Mouse (Mus musculus) heart, embryonic 13.5 days (tissue): ENCODE measurements around the gene Samd15. TPM values are rescaled to one million over a fixed set of nuclear protein-coding genes. Genes with fewer than 3 reads are reported as not detected.
"Not testable (repeated sequence)": the region's sequence is repeated elsewhere in the genome, so short reads cannot be mapped to it uniquely, and the experiment has no call there.

ENCODE experiments used
- ATAC-seq: fragments of 200-750 bp; cut with Nextera tagmentation; 2 replicates; pipeline ENCODE4 v1.8.0; 2017; ENCODE audit warnings: moderate TSS enrichment; ENCODE audit not compliant: insufficient number of reproducible peaks, low FRiP score, low TSS enrichment; ENCODE audit errors: extremely low read depth
- H3K27ac ChIP-seq: fragments of 300-500 bp; sonication (generic); replicated peaks from 2 replicates; pipeline ENCODE4 v1.5.1; 2015; ENCODE audit warnings: moderate library complexity, mild to moderate bottlenecking, inconsistent platforms
- H3K27me3 ChIP-seq: fragments of 300-500 bp; sonication (generic); replicated peaks from 2 replicates; pipeline ENCODE4 v1.6.1; 2015; ENCODE audit warnings: mild to moderate bottlenecking, inconsistent platforms
- H3K36me3 ChIP-seq: fragments of 300-500 bp; sonication (generic); 2 replicates; pipeline ENCODE4 v1.6.1; 2015; ENCODE audit warnings: mild to moderate bottlenecking, inconsistent platforms
- H3K4me1 ChIP-seq: fragments of 300-500 bp; sonication (generic); 2 replicates; pipeline ENCODE4 v1.6.1; 2015; ENCODE audit warnings: inconsistent platforms
- H3K4me2 ChIP-seq: fragments of 300-500 bp; sonication (generic); 2 replicates; pipeline ENCODE4 v1.6.1; 2015; ENCODE audit warnings: inconsistent platforms, mild to moderate bottlenecking, moderate library complexity
- H3K4me3 ChIP-seq: fragments of 300-500 bp; sonication (generic); 2 replicates; pipeline ENCODE4 v1.5.1; 2015; ENCODE audit warnings: moderate library complexity, mild to moderate bottlenecking, inconsistent platforms
- H3K9ac ChIP-seq: fragments of 300-500 bp; sonication (generic); 2 replicates; pipeline ENCODE4 v1.6.1; 2015; ENCODE audit warnings: inconsistent platforms, mild to moderate bottlenecking, moderate library complexity
- H3K9me3 ChIP-seq: fragments of 300-500 bp; sonication (generic); 2 replicates; pipeline ENCODE4 v1.6.1; 2016; ENCODE audit warnings: inconsistent platforms
- WGBS: fragments of 180-500 bp; shearing (Covaris S2); methylation state at CpG from one replicate; pipeline ENCODE4 v1.1.7; 2015; ENCODE audit warnings: mixed read lengths; 5-methylcytosine and 5-hydroxymethylcytosine counted together
- polyA plus RNA-seq: library from polyadenylated mRNA; unstranded; fragments of >200 nt; fragmentation: Nextera tagmentation; extraction: Ambion mirVana; gene quantifications from 2 replicates; pipeline ENCODE4 v1.2.1, GENCODE M21; 2015

Gene Samd15
- polyA plus RNA-seq, 1 experiment from 2014 or later, result 0.59 TPM

DNA sequence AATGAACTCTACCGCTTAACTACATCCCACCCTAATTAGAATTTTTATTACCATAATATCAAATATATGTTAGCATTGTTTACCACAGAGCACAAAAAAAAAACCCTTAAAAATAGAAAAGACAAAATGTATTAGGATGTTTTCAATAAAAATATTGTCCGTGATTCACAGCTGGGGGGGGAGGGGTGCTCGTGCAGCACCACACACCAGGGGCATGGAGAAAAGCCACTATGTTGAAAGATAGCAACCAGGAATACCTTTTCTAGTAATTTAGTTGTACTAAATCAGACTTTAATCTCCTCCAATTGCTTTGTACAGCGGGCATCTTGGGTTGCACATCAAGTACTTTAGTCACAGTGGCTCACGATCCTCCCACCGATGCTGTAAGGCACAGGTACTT lies 731 bp upstream of the Samd15 start:
- 63% methylated on average over 6 of the region's 6 CpGs for WGBS
- Histone ChIP-seq H3K4me1 (peaks cover 10% of the 10 kb centered on the region), H3K36me3 (no peaks in the 10 kb centered on the region), H3K27me3 (0 out of 2 replicates have a peak, but pooled peaks cover 4% of the 10 kb centered on the region), H3K9me3 (no peaks in the 10 kb centered on the region), H3K9ac (peak overlapping the region; percentile 96), H3K4me2 (peak overlapping the region; percentile 92), H3K27ac (no peak overlapping the region), H3K4me3 (peak overlapping the region; percentile 93)
- ATAC-seq, result no peak

DNA sequence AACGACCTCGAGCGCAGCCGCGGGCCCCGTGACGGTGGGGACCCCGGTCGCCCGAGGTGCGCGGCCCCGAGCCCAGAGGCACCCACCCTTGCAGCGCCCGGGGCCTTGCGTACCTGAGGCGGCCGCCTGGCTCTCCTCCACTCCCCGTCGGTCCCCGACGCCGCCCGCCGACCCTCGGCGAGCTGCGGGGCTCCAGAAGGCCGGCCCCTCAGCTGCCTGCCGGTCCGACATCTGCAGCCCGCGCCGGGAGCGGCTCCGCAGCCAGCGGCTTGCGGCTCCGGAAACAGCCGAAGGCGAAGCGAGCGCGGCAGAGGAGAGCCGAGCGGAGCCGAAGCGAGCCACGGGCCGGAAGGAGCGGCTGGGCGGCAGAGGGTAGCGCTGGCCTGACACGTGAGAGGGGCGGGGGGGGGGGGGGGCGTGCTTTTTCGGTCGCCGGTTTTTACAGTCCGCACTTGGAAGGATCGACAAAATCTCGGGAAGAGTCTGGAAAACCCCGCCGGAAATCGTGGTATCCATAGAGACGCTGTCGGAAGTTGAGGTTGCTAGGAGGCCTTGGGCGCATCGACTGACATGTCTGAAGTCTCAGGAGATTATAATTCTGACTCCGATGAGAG lies 557 bp downstream of the Samd15 start, which contains the start of gene Tmed8:
Gene Tmed8 (minus strand): TSS at position 482 of the 614 bp plus-strand sequence.
- Histone ChIP-seq H3K9ac (peak within 1 kb of the TSS; percentile 96), H3K4me1 (peaks cover 10% of the 10 kb centered on the region), H3K9me3 (no peaks in the 10 kb centered on the region), H3K4me2 (peak within 1 kb of the TSS; percentile 92), H3K27me3 (0 out of 2 replicates have a peak, but pooled peaks cover 4% of the 10 kb centered on the region), H3K27ac (peak within 1 kb of the TSS; percentile 59; the same call in 1 of the 2 replicates), H3K4me3 (peak within 1 kb of the TSS; percentile 93), H3K36me3 (no peaks in the 10 kb centered on the region)
- ATAC-seq, result peak; percentile 70
- WGBS, result under 1% methylated on average over 63 of the region's 70 CpGs

DNA sequence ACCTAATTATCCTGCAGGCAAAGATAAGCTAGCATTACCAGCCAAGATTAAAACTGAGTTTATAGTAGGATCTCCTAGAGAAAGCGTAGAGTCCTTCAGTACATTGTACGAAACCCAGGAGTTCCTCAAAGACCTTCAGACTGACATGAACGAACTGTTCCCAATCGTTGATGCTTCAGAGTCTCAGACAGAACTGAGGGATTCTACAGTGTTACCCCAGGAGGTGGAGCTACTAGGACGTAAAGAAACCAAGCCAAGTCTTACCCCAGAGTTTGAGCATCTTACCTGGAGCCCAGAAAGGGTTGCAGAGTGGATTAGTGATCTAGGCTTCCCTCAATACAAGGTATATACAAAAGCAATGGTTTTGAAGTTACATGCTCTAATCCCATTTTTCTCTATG lies 2.2 kb downstream of the Samd15 start:
- 58% methylated on average over 5 of the region's 5 CpGs for WGBS
- peaks cover 10% of the 10 kb centered on the region for H3K4me1 ChIP-seq

DNA sequence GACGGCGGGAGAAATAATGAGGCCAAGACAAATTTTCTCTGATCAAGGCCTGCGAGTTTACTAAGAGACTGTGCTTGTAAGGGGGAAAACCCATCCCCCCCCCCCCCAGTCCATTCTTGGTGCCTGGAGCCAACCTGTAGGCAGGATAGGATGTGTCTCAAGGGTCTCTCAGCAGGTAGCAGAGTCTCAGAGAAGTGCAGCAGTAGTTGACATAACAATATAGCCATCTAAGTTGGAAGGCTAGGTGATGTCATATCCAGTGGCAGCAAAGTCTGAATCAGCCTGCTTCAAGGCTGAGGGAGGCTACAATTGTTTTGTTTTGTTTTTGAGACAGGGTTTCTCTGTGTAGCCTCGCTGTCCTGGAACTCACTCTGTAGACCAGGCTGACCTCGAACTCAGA lies 6.3 kb downstream of the Samd15 start:
- H3K9me3 ChIP-seq, H3K4me3 ChIP-seq, H3K4me2 ChIP-seq, H3K27me3 ChIP-seq, H3K4me1 ChIP-seq, ATAC-seq, H3K36me3 ChIP-seq, H3K9ac ChIP-seq, H3K27ac ChIP-seq: not testable (repeated sequence)
- 86% methylated on average over 5 of the region's 5 CpGs for WGBS

More for the DNA sequence above, 2.2 kb downstream of the Samd15 start:
- H3K27me3 ChIP-seq, result 0 out of 2 replicates have a peak, but pooled peaks cover 4% of the 10 kb centered on the region
- H3K27ac ChIP-seq, result no peak overlapping the region
- no peak overlapping the region for H3K9ac ChIP-seq
- no peak for ATAC-seq
- H3K4me3 ChIP-seq, result no peak overlapping the region
- H3K9me3 ChIP-seq, result no peaks in the 10 kb centered on the region
- no peaks in the 10 kb centered on the region for H3K36me3 ChIP-seq
- no peak overlapping the region for H3K4me2 ChIP-seq

DNA sequence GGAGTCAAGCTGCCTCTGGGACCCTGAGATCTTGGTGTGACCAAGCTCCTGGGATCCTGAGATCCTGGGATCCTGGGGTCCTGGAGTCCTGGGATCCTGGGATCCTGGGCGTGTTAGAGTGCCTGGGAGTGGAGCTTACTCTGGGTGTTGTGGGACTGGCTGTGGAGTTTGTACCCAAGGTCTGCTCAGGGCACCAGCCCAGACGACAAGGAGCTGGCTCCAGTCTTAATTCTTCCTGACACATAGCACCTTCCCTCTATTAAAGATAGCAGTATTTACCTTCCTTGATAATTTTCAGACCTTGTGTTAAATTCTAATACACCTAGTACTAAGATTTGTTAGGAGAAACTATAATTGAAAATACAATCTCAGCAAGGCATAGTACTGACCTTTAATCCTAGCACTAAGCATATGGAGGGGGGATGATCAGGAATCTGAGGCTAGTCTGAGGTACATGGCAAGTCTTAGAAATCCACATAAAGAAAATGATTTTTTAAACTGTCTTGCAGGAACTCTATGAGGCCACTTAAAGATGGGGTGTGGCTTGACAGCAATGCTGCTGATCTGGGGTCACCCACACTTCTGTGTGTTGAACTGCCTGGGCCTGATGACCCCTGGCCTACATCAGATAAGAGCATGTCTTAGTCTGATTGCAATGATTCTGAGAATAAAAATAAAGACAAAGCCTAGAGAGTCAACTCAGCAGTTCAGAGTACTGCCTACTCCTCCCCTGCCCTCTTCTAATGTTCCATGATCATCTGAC lies 13.5 kb downstream of the Samd15 start:
- ATAC-seq, result no peak
- no peak overlapping the region for H3K9ac ChIP-seq
- no peak overlapping the region for H3K4me3 ChIP-seq
- no peaks in the 10 kb centered on the region for H3K27me3 ChIP-seq
- no peak overlapping the region for H3K27ac ChIP-seq
- H3K4me1 ChIP-seq, result no peaks in the 10 kb centered on the region
- no peaks in the 10 kb centered on the region for H3K36me3 ChIP-seq
- WGBS, result 38% methylated on average over 2 of the region's 2 CpGs
- H3K4me2 ChIP-seq, result no peak overlapping the region
- no peaks in the 10 kb centered on the region for H3K9me3 ChIP-seq

DNA sequence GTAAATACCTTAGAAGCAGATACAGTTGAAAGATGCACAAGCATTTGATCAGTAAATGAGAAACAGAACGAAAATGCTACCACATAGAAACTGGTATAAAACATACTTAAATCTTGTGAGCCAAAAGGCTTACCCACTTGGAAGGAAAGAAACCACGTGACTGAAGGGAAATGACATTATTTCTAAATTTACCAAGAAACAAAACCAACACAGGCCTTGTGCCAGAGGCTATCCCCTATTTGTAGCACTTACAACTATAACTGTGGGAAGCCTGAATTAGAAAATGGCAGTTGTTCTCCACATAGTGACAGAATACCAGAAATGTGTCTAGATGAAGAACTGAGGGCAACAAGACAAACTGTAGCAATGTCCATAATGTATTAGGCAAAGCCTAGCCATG lies 16.5 kb downstream of the Samd15 start:
- H3K9me3 ChIP-seq, result no peaks in the 10 kb centered on the region
- 66% methylated on average over 2 of the region's 2 CpGs for WGBS

DNA sequence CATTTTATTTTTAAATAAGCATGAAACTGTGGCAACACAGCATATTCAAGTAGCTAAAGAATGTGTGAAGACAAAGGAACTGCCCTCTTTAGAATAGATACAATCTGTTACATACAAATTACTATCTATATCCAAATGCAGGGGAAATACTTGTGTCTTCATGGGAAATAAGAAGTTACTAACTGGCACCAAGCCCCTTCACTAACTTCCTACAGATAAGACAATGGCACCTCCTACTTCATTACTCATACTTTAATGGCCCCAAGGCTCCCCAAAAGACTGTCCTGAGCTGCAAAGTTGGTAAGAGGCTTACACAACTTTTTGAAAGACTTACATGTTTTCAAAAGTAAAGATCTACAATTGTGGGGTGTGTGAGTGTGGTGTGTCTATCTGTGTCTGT lies 18.1 kb downstream of the Samd15 start:
- Histone ChIP-seq H3K36me3 (no peaks in the 10 kb centered on the region), H3K4me3 (no peak overlapping the region), H3K9me3 (no peaks in the 10 kb centered on the region), H3K27me3 (no peaks in the 10 kb centered on the region), H3K4me2 (no peak overlapping the region), H3K4me1 (peaks cover 7% of the 10 kb centered on the region), H3K9ac (no peak overlapping the region), H3K27ac (no peak overlapping the region)
- no peak for ATAC-seq

More for the DNA sequence above, 16.5 kb downstream of the Samd15 start:
- H3K9ac ChIP-seq, result no peak overlapping the region
- H3K4me3 ChIP-seq, result no peak overlapping the region
- no peaks in the 10 kb centered on the region for H3K36me3 ChIP-seq
- H3K4me2 ChIP-seq, result no peak overlapping the region
- no peak for ATAC-seq
- H3K27ac ChIP-seq, result no peak overlapping the region
- H3K4me1 ChIP-seq, result peaks cover 7% of the 10 kb centered on the region
- H3K27me3 ChIP-seq, result no peaks in the 10 kb centered on the region

DNA sequence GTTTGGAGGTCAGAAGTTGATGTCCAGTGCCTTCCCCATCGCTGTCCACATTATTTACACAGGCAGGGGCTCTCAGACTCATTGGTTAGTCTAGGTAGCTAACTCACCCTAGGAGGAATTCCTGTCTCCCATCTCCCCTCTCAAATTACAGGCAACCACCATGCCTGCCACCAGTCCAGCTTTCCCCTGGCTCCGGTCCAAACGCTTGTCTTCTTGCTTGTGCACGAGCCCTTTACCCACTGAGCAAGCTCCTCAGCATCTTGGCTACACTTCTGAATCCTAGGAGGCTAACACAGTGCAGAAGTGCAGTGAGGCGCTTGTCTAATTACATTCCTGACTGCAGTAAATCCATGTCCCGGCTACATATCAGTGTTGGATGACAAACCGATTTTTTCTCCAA lies 19.8 kb downstream of the Samd15 start:
- Histone ChIP-seq H3K27ac (no peak overlapping the region), H3K9ac (no peak overlapping the region), H3K4me3 (no peak overlapping the region), H3K36me3 (no peaks in the 10 kb centered on the region), H3K4me2 (no peak overlapping the region), H3K9me3 (no peaks in the 10 kb centered on the region), H3K27me3 (no peaks in the 10 kb centered on the region), H3K4me1 (peaks cover 7% of the 10 kb centered on the region)
- 55% methylated on average over 7 of the region's 7 CpGs for WGBS
- ATAC-seq, result no peak

DNA sequence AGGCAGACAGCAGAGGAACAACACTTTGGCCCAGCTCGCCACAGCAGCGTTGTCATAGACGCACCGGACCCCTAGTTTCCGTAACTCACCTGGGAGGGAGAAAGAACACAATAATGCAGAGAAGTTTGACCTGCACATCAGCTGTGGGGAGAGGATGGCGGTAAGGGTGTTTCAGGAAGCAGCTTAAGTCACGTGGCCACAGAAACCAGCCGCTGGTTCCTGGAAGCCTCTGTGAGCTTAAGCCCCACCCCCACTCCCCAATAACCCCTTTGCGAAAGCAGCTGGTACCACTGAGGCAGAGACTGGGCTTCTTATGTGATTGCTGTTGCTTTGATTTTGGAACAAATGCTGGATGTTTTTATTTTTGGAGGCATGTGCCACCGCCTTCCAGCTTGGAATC lies 25.4 kb downstream of the Samd15 start:
- H3K9ac ChIP-seq, result no peak overlapping the region
- peaks cover 7% of the 10 kb centered on the region for H3K4me1 ChIP-seq
- no peak overlapping the region for H3K27ac ChIP-seq
- 62% methylated on average over 10 of the region's 10 CpGs for WGBS
- H3K9me3 ChIP-seq, result no peaks in the 10 kb centered on the region
- H3K4me3 ChIP-seq, result 0 out of 2 replicates have a peak overlapping the region, but pooled peaks have one; percentile 4
- peak overlapping the region; percentile 48 for H3K4me2 ChIP-seq
- H3K36me3 ChIP-seq, result no peaks in the 10 kb centered on the region
- ATAC-seq, result no peak
- no peaks in the 10 kb centered on the region for H3K27me3 ChIP-seq

DNA sequence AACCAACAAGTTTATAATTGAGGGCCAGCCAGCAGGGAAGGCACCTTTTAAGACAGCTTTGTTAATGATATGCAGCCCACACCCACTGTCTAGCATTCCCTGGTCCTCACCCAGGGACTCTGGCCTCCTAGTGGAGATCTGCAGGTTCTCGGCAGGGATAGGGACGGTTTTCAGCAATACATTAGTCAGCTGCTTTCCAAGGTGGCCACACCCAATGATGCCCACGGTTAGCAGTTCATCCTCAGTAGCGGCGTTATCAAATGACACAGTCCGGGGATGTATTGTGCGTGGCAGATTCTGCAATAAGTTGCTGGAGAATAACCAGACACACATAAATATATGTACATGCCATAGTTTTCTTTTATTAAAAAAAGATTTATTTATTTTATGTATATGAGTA lies 27.3 kb downstream of the Samd15 start:
- Histone ChIP-seq H3K4me1 (peaks cover 10% of the 10 kb centered on the region), H3K27me3 (no peaks in the 10 kb centered on the region), H3K36me3 (no peaks in the 10 kb centered on the region), H3K9ac (no peak overlapping the region), H3K9me3 (no peaks in the 10 kb centered on the region), H3K4me2 (no peak overlapping the region), H3K4me3 (no peak overlapping the region), H3K27ac (no peak overlapping the region)
- no peak for ATAC-seq
- WGBS, result 71% methylated on average over 7 of the region's 7 CpGs

DNA sequence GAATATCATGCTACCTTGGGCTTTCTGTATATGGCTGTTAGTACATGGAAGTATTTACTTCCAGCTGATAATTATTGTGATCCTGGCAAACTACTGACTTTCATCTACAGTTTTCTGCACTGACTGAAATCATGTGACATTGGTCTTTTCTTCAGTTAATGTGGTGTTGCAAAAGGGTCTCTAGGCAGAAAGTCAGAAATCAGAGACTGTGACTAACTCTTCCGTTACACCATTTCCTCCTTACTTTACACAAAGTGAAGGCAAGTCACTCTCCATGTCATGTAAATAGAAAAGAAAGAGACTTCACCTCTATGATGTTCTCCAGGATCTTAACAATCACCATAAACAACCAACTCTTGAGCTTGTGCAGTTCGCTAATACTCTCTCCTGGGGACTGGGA lies 30.1 kb downstream of the Samd15 start:
- Histone ChIP-seq H3K27ac (no peak overlapping the region), H3K36me3 (no peaks in the 10 kb centered on the region), H3K9me3 (no peaks in the 10 kb centered on the region), H3K4me2 (no peak overlapping the region), H3K4me3 (no peak overlapping the region), H3K9ac (no peak overlapping the region), H3K4me1 (peaks cover 10% of the 10 kb centered on the region), H3K27me3 (no peaks in the 10 kb centered on the region)
- ATAC-seq, result no peak
- 81% methylated on average over 2 of the region's 2 CpGs for WGBS
